Mouse (Mus musculus): ENCODE measurements around the gene Pdlim4. TPM values are rescaled to one million over a fixed set of nuclear protein-coding genes. Genes with fewer than 3 reads are reported as not detected.

The Pdlim4 gene
- polyA plus RNA-seq (2014; fragmentation: Illumina TruSeq; extraction: RNeasy Lipid Tissue Mini Kit (QIAGEN cat#74804); ENCODE audit: insufficient read depth, low read depth, low replicate concordance) = 10.8 TPM

DNA sequence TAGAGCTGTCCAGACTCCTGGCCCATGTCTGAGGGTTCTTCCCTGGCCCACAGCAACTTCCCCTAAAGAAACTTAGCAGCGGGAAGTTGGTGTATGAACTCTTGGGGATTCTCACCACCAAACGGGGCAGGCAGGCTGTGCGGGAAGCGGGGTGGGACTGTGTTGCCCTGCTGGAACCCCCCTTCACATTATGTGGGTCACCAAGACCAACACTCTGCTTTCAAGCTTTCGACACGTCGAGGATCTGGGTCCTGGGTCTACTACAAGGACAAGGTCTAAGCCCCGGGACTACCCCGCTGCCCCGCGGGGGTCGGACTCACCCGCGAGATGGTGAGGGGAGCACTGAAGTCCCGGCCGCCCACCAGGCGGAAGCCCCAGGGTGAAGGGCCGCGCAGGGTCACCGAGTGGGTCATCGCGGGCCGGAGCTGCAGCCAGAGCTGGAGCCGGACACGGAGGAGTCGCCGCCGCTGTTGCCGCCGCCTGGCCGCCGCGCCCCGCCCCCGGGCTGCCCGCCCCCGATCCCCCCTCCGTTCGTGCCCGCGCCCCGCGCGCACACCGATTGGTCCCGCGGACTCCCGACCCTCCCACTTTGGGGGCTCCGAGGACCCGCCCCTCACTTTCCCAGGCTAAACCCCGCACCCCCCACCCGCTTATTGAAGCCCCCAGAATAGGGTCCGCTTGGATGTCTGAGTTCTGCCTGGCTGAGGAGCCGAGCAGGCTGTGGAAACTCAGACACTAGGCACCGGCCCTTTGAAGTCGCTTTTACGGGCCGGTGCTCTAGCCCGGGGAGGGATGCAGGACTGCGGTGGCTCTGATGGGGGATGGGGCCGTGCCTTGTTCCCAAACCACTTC is at the start of gene Pdlim4:
Gene Pdlim4 (minus strand): TSS at position 495 of the 852 bp plus-strand sequence.

DNA sequence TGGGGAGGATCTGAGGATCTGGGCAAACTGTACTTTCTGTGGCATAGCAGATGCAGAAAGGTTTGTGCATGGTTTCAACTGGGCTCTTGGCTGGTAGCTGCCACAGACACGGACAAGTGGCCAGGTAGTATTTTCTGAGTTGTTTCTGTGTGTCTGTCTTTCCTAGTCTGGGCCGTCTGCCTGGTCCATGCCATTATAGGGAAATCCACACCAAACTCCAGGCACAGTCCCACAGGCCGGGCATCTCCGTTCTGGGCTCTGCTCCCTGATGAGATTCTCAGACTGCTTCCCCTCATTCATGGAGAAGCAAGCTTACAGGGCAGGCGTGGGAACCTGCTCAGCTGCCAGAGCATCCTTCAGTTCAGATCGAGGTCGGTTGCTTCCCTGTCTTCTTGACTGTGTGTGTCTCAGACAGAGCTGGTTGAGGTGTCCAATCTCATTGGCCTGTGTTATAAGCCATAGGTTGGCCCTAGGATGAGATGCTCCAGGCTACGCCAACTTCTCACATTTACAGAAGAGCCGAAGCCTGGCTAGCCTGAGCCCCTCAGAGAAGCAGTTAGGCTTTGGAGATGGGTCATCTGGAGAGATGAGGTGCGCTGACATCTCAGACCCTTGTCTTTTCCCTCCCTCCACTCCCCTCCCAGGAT is 31.4 kb upstream of the Pdlim4 start, which contains the start of gene P4ha2:
Gene P4ha2 (plus strand): TSS at position 51 of the 647 bp plus-strand sequence.

DNA sequence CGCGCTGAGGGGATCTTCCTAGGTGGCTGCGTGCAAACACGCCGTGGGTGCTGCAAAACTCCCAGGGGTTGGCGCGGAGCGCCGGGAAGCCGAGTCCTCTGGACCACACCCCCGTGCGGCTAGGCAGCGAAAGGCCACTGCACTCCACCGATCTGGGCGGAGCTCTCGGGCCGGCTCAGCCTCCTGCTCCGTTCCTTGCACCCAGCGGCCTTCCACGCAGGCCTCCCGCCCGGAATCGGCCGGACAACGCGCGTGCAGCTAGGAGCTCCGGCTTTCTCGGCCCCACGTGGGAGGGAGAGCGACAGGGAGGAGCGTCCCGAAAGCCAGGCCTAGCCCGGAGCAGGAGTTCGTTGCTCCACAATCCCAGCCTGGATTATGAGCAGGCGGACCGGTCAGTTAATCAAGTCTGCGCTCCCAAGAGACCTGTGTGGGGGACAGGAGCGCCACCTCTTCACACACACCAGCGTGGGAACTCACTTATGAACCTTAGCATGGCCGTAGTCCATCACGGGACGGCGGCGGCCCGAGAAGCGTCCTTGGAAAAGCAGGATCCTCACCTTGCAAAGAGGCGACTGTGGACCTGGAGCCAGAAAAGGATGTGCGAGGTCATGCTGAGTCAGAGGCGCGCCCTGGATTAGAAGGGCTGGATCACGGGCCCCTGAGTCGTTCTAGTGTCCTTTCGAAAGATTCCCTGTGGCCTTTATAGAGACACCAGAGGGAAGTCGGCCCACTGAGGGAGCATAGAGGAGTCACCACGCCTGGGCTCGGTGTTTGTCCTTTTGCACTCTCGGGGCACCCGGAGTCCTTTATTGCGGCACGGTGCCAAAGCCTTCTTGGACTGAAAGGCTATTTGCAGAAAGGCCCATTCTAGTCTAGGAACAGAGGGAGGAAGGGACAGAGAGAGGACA is 40.5 kb downstream of the Pdlim4 start, which contains the start of gene Slc22a4:
Gene Slc22a4 (minus strand): TSS at position 47 of the 908 bp plus-strand sequence.

Other genes starting within 250 kb of the Pdlim4 start
- gene Gm12216, start 209.8 kb downstream of the Pdlim4 start, polyA plus RNA-seq (2014; fragmentation: Illumina TruSeq; extraction: RNeasy Lipid Tissue Mini Kit (QIAGEN cat#74804); ENCODE audit: insufficient read depth, low read depth, low replicate concordance) = 18.5 TPM
- gene Slc22a5, start 177.4 kb downstream of the Pdlim4 start, polyA plus RNA-seq (2014; fragmentation: Illumina TruSeq; extraction: RNeasy Lipid Tissue Mini Kit (QIAGEN cat#74804); ENCODE audit: insufficient read depth, low read depth, low replicate concordance) = 15.4 TPM
- gene Slc22a21, start 88.7 kb downstream of the Pdlim4 start, polyA plus RNA-seq (2014; fragmentation: Illumina TruSeq; extraction: RNeasy Lipid Tissue Mini Kit (QIAGEN cat#74804); ENCODE audit: insufficient read depth, low read depth, low replicate concordance) = 1.1 TPM
- gene Slc22a4, start 40.9 kb downstream of the Pdlim4 start, polyA plus RNA-seq (2014; fragmentation: Illumina TruSeq; extraction: RNeasy Lipid Tissue Mini Kit (QIAGEN cat#74804); ENCODE audit: insufficient read depth, low read depth, low replicate concordance) = 1.8 TPM
- 28.2 TPM for gene P4ha2, start 31.1 kb upstream of the Pdlim4 start, polyA plus RNA-seq (2014; fragmentation: Illumina TruSeq; extraction: RNeasy Lipid Tissue Mini Kit (QIAGEN cat#74804); ENCODE audit: insufficient read depth, low read depth, low replicate concordance)
- 5.2 TPM for gene Csf2, start 180.7 kb upstream of the Pdlim4 start, polyA plus RNA-seq (2014; fragmentation: Illumina TruSeq; extraction: RNeasy Lipid Tissue Mini Kit (QIAGEN cat#74804); ENCODE audit: insufficient read depth, low read depth, low replicate concordance)
- not detected for gene Il3, start 198.3 kb upstream of the Pdlim4 start, polyA plus RNA-seq (2014; fragmentation: Illumina TruSeq; extraction: RNeasy Lipid Tissue Mini Kit (QIAGEN cat#74804); ENCODE audit: insufficient read depth, low read depth, low replicate concordance)
- 0.15 TPM for gene Acsl6, start 234.8 kb upstream of the Pdlim4 start, polyA plus RNA-seq (2014; fragmentation: Illumina TruSeq; extraction: RNeasy Lipid Tissue Mini Kit (QIAGEN cat#74804); ENCODE audit: insufficient read depth, low read depth, low replicate concordance)

All from lung, adult 10 weeks (tissue).